Mouse (Mus musculus) CD4-positive helper T cell, adult 2 months (primary cell): Measurements from ENCODE around the gene Fzr1.

Experiments used
- DNase-seq: peaks from one replicate; pipeline ENCODE4 v3.0.0-alpha.2; 2012; ENCODE audit warnings: low read depth, missing footprints, low spot score

Gene Fzr1

GRCm38 (mm10) chr10:81402227-81402765 lies 24.0 kb upstream of the Fzr1 start:
- DNase-seq: no peak

DNA sequence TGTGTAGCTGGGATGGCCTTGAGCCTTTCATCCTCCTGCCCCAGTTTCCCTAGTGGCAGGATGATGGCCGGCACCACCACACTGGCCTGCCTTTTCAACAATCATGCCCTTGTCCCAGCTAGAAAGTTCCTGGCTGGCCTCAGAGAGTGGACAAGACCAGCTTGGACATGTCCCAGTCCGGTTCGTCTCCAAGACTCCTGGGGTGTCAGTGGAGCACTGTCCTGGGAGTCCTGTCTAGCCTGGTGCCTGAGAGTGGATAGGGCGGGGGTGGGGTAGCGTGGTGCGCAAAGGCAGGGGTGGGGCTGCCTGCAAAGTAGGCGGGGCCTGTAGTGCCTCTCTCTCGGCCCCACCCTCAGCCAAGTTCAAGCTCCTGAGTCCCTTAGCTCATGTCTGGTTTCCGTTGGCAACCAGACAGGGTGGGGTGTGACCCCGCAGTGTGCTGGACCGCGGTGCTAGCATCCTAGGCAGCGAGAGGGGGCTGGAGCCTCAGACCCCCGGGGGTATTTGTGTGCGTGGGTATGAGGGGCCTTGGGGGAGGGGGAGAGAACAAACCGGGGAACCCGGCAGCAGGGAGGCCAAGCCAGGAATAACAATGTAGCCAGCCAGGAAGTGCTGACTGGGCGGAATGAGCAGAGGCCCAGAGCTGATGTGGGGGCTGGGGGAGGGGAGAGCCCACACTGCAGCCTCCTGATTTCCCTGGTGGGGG lies 23.4 kb upstream of the Fzr1 start:
- peak; percentile 71 for DNase-seq

DNA sequence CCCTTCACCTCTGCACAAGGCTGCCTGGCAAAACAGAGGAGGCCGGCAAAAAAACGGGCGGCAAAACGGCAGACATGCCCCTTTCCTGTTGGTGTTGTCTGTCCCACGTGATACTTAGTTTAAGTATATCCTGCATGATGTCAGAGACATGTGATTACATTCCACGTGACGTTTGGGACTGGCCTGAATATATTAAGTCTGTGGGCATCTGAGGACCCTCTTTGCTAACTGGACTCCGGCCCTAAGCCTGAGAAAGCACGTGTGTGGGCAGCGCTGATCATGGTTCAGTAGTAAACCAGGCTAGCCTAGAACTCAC lies 22.8 kb upstream of the Fzr1 start:
- DNase-seq: no peak

DNA sequence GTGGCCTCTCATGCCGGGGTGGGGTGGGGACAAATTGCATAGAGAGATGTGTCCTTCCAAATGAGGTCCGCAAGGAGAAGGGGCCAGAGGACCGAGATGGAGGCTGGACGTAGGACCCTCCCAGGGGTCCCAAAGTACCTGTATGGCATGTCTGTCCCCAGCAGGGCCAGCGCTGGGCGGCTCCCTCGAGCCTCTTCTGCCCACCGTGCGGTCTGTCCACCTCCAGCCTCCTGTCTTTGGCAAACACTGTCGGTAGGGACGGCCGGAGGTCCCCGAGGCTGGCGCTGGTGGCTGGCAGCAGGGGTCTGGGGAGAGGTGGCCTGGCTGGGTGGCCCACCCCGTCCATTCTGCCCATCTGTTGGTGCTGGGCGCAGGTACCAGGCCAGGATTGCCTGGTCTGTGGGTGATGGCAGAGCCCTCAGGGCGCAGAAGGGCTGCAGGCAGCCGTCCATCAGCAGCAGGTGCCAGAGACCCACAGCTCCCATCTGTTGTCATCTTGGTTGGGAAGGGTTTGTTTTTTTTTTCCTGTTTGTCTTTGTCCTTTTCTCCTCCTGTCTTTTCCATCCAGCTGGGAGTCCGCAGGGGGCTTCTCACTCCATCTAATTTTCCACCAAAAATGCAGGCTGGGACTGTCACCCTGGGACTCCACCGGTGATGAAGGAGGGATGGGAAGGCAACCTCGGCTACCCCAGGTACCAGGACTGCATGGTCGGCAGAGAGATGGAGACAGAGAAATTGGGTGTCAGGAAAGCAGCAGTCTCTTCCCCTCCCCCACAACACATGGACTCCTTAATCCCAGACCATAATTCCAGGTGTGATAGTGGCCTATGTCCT lies 22.3 kb upstream of the Fzr1 start:
- DNase-seq: no peak

GRCm38 (mm10) chr10:81399798-81400308 lies 21.5 kb upstream of the Fzr1 start:
- no peak for DNase-seq

GRCm38 (mm10) chr10:81399296-81399695 lies 21.0 kb upstream of the Fzr1 start:
- no peak for DNase-seq

DNA sequence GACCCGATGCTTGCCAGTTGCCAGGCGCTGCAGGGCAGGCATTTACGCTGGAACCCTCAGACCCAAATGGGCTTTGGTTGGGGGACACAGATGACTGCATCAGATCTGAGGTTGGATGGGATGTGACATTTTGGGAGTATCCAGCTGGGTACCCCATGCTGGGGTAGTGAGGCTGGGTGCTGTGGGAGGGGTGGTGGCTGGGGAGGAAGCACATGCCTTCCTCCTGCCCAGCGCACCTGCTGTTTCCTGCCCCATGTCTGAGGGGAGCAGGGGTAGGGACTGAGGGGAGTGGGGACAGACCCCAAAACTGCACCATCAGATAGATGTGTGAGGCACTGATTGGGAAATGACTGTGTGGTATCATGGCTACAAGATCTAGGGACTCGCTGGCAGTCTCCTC lies 18.4 kb upstream of the Fzr1 start:
- DNase-seq: no peak

DNA sequence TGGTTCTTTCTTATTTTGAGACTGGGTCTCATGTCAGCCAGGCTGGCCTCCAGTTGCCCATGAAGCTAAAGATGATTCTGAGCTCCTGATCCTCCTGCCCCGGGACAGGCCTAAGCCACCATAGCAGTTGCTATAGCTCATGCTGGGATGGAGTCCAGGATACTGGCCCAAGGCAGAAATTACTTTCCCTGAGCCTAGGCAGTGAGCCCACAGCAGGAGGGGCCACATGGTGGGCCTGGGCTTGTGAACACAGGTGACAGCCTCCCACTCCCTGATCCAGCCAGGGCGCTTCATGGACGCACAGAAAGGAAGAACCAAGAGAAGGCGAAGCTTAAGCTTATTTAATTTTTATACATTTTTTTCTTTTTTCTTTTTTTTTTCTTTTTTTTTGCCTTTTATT lies 17.5 kb upstream of the Fzr1 start:
- DNase-seq: no peak

DNA sequence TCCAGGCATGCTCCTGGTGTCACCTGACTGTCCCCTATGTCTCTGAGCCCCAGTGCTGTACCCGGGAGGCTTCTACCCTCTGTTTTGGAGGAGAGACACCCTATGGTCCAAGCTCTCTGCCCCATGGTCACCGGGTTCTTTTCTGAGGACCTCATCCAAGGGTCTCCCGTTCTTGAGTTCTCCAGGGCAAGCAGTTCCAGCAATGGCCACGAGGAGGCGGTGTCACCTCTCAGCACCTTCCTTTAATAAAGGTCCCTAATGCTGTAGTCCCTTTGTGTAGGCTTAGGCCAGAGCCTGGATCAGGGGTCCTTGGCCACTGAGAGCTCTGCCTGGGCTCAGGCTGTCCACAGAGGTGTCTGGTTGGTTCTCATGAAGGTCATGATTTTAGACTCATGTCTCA lies 16.8 kb upstream of the Fzr1 start:
- DNase-seq: peak; percentile 71

DNA sequence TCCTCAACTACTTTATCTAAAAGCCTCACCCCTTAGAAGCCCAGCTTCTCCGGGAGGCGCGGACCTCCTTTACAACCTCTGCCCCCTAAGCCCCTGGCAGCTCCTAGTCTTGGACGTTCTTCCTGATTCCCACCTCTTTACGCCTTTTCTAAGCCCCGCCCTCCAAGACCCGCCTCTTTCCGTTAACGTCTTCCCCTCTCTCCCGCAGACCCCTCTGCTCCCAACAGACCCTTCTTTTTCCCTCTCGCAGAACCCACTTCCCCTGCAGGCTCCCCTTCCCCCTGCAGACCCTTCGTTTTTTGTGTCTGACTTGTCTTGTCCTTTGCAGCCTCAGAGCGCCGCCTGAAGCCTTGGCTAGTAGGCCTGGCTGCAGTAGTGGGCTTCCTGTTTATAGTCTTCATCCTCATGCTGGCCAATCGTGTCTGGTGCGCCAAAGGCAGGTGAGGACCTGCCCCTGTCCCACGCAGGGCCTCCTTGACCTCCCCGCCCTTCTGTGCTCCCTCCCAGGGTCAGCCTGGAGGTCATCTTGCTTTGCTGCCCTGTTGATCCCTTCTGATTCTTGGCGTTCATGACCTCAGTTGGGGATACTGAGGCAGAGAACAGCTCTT lies 15.2 kb upstream of the Fzr1 start:
- DNase-seq: peak; percentile 35

DNA sequence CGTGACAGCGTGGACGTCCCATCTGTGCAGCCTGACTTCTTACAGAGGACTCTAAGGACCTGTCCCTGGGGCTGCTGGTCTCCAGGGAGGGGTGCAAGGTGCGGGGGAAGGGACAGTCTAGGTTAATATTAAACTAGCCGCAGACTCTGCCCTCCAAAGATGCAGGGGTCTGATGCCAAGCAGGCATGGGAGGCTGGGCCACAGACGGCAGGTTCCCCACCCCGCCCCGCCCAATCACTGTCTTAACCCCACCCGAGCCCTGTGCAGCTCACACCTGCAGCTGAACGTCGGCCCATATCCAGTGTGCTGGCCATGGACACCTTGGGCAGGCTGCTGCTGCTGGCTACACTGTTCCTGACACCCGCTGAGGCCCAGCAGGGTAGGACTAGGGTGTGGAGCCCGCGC lies 14.5 kb upstream of the Fzr1 start, which contains the start of gene Smim24:
Smim24 (plus strand) TSS at position 271 of the 405 bp plus-strand sequence.
- no peak for DNase-seq

GRCm38 (mm10) chr10:81392270-81392669 lies 14.0 kb upstream of the Fzr1 start:
- no peak for DNase-seq

DNA sequence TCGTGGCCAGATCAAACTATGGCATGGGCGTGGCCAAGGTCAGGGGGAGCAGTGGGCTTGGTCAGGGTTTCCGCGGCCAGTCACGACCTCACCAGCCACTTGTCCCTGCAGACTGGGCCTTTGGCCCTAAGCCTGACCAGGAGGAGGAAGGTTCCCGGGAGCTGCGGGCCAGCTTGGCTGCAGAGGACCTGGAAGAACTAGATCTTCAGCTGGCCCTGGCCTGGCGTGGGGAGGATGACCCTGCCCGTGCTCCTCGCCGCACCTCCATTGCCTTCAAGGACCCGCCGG lies 12.3 kb upstream of the Fzr1 start:
- DNase-seq: no peak

DNA sequence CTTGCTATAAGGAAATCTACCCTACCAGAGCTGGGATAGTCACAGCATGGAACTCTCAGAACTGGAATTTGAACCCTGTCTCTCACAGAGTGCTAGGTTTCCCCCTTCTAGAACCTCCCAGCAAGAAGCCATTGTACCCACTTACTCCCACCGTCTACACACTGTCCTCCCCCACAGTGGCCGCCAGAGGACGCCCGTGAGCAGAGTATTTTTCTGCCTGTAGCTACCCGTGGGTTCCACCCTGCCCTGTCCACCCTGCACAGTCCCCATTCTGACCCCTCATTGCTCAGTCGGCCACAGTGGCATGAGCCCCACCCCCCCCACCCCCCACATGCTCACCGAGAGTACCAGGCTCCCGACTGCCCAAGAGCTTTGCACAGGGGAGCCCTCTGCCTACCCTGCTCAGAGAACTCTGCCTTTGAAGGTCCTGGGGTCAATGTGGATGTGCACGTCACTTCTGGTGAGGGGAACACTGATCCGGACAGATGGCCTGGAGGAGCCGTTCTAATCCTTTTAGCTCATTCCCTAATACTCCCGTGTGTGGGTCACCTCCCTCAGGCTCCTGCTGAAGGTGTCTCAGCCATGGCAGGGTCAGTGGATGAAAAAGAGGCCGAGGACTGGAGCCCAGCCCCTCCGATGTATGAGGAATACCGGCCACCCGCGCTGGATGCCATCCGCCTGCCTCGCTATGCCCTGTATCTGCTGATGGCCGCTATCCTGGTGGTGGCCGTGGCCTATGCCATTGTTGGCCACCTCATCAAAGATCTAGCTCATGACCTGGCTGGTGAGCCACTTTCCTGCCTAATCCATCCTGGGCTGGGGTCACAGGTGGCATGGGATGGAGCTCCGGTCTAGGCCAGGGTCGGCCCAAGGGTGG lies 11.7 kb upstream of the Fzr1 start:
- peak; percentile 66 for DNase-seq

- DNase-seq: no peak
Measured at GRCm38 (mm10) chr10:81389373-81389772, 11.1 kb upstream of the Fzr1 start.

DNA sequence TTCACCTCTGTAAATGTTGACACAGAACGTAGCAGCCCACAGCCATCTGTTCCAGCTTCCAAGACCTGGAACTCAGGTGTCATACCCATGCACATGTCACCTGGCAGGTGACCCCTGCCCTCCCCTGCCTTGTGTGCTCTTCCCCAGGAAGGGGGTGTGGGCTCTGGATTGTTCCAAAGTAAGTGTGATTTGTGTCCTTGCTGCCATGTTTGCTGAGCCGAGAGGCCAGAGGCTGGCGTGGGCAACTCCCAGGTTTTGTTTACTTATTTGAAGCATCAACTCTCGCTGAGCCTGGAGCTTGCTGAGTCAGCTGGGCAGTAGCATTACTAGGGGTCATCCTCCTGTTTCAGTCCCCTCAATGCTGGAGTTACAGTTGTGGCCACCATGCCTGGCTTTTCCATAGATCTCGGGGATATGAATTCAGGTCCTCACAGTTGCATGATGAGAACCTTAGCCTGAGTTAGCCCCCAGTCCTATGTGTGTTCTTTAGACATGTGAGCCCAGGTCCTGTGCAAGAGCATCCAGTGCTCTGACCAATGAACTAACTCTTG lies 10.3 kb upstream of the Fzr1 start, which contains the start of gene Gm48552:
Gm48552 (plus strand) TSS at position 501 of the 551 bp plus-strand sequence.
- no peak for DNase-seq

DNA sequence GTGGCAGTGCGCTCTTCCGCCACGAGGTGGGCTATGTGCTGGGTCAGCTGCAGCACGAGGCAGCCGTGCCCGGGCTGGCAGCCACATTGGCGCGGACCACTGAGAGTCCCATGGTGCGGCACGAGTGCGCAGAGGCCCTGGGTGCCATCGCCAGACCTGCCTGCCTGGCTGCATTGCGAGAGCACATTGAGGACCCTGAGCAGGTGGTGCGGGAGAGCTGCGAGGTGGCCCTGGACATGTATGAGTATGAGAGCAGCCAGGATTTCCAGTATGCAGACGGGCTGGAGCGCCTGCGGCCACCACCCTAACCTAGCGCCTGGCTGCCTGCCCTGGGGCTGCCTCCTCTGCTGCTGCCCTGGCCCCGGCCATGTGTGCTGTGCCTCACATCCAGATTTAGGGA lies 9.4 kb upstream of the Fzr1 start:
- DNase-seq: no peak

- no peak for DNase-seq
Measured at GRCm38 (mm10) chr10:81385603-81386306, 7.4 kb upstream of the Fzr1 start.

DNA sequence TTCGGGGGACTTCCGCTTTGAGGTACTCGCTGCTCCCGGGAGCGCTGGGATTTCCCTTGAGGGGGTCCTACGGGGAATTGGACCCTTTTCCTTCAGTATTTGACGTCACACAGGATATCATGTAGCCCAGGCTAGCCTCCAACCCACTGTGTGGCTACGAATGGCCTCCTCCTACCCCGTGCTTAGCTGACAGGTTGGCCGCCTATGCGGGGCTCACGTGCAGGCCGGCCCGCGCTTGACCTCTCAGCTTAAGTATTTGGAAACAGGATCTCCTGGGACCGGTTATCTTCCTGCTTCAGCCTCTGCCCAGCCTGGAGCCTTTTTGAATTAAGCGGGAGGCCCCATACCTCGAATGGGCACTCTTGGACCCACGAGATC lies 6.3 kb upstream of the Fzr1 start:
- DNase-seq: no peak

DNA sequence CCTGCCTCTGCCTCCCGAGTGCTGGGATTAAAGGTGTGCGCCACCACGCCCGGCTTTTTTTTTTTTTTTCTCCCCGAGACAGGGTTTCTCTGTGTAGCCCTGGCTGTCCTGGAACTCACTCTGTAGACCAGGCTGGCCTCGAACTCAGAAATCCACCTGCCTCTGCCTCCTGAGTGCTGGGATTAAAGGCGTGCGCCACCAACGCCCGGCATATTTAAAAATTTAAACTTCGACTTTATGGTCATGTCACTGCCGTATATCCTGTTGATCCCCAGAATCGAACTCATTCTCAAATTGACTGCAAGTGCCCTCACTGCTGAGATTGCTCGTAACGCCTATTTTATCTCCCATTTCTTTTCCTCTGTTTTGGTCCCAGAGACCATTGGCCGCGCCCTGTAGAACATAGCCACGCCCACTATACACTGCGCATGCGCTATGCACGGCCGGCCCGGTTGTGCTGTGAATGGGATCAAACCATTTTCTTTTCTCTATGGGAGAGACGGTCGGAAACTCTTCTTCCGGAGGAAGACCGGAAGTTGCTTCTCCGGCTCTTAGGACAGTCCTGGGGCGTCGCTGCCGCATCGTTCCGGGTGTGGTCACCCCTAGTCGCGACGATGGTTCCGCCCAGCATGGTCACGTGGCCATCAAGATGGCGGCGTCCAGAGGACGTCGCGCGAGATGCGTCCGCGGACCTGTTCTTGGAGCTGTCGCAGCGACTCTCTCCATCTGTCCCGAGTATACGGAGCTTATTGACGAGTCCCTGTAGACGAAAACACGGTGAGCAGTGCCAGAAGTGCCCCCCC lies 5.7 kb upstream of the Fzr1 start, which contains the start of the genes Dohh and Gm48551:
Dohh (plus strand) TSS at position 627 of the 803 bp plus-strand sequence.
Gm48551 (plus strand) TSS at position 665 of the 803 bp plus-strand sequence.
- DNase-seq: peak; percentile 99
